Mouse (Mus musculus) G1E (cell line): ENCODE measurements around the gene Pter. TPM values are rescaled to one million over a fixed set of nuclear protein-coding genes. Genes with fewer than 3 reads are reported as not detected.

ENCODE experiments used
- ATAC-seq: 2 replicates; pipeline ENCODE4 v1.8.0; 2016; ENCODE audit warnings: mild to moderate bottlenecking; ENCODE audit not compliant: insufficient number of reproducible peaks, poor library complexity, low FRiP score, severe bottlenecking; ENCODE audit errors: extremely low read depth
- DNase-seq: peaks from one replicate; pipeline ENCODE4 v3.0.0; 2012; ENCODE audit warnings: low spot score
- H3K27me3 ChIP-seq: 2 replicates; pipeline ENCODE4 v1.6.1; 2012; ENCODE audit warnings: mild to moderate bottlenecking, low read length, inconsistent platforms; ENCODE audit not compliant: insufficient read depth
- H3K36me3 ChIP-seq: replicated peaks from 2 replicates; pipeline ENCODE3; 2012; ENCODE audit warnings: mild to moderate bottlenecking, inconsistent platforms
- H3K4me1 ChIP-seq: 2 replicates; pipeline ENCODE4 v1.6.1; 2012; ENCODE audit warnings: low read depth, low read length, inconsistent platforms, mixed read lengths; ENCODE audit not compliant: insufficient read depth
- H3K4me3 ChIP-seq: 2 replicates; pipeline ENCODE4 v1.5.1; 2012; ENCODE audit warnings: low read depth, mild to moderate bottlenecking, inconsistent platforms, low read length, moderate library complexity, mixed read lengths
- H3K9me3 ChIP-seq: replicated peaks from 2 replicates; pipeline ENCODE4 v1.6.1; 2012; ENCODE audit warnings: inconsistent platforms
- CTCF ChIP-seq: IDR thresholded peaks from 2 replicates; pipeline ENCODE4 v1.5.1; 2012; ENCODE audit warnings: low read depth, low read length, inconsistent platforms, mixed read lengths
- GATA1 ChIP-seq: IDR thresholded peaks from 2 replicates; pipeline ENCODE4 v1.6.1; 2012; ENCODE audit warnings: borderline replicate concordance, low read length, inconsistent platforms, mixed read lengths
- GATA2 ChIP-seq: IDR thresholded peaks from 2 replicates; pipeline ENCODE4 v1.6.1; 2012; ENCODE audit warnings: low read depth, low read length, inconsistent platforms, borderline replicate concordance
- POLR2AphosphoS5 ChIP-seq: IDR thresholded peaks from 2 replicates; pipeline ENCODE4 v1.6.1; 2012; ENCODE audit warnings: low read depth, low read length, inconsistent platforms; ENCODE audit not compliant: insufficient replicate concordance
- TAL1 ChIP-seq: conservative IDR thresholded peaks from 2 replicates; pipeline ENCODE4 v1.6.1; 2012; ENCODE audit warnings: low read depth, low read length, inconsistent platforms, mixed read lengths
- polyA plus RNA-seq: library from polyadenylated mRNA; stranded (reverse); fragments of >175 nt; gene quantifications from 2 replicates; pipeline ENCODE4 v1.2.3, GENCODE M21; 2012
- total RNA-seq, 2 experiments: library from RNA; stranded (forward) in 1 of 2; stranded (reverse) in 1 of 2; fragments of 200-1000 nt in 1 of 2; fragments of >200 nt in 1 of 2; fragmentation: Nextera tagmentation in 1 of 2; gene quantifications; 2 replicates each; pipeline ENCODE4 v1.2.3; 2014 to 2017

Pter gene
- total and polyA plus RNA-seq, 3 experiments, result 1.9 to 12.7 (median 6.2) TPM

DNA sequence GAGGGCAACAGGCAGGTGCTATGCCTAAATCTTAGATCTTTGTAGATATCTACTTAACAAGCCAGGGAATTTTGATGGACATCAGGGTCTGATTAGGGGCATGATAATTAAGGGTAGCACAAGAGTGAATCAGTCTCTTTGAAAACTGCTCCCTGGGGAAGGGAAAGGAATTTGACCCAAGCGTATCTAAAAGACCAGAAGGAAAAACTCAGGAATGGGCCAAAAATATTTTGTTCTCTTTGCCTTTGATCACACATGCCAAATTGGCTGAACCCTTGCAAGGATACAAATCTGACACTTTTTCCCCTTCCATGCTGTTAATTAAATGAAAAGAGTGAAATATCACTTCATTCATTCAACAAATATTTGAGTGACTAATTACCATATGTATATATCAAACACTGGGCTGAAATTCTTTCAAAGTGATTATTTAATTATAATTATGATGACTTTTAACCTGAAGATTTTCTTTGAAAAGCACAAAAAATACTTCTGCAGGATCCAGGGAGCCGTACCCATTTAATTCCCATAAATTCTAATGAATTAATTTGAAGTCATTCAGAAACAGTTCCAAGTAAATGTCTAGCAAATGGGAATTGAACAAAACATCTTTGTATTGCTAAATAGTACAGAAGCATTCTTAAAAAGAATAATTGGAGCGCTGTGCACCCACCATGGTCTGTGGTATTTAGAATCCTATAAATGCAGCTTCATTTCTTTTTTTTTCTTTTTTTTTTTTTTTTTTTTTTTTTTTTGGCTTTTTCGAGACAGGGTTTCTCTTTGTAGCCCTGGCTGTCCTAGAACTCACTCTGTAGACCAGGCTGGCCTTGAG is 61.3 kb downstream of the Pter start:
- no peak overlapping the region for H3K4me3 ChIP-seq
- TF ChIP-seq GATA1 (no peak), POLR2AphosphoS5 (no peak), GATA2 (no peak), TAL1 (no peak), CTCF (no peak)
- H3K36me3 ChIP-seq, result peaks cover 3% of the 10 kb centered on the region
- ATAC-seq (no peak), DNase-seq (no peak)
- no peaks in the 10 kb centered on the region for H3K27me3 ChIP-seq
- no peaks in the 10 kb centered on the region for H3K4me1 ChIP-seq
- H3K9me3 ChIP-seq, result no peaks in the 10 kb centered on the region

- TF ChIP-seq TAL1 (no peak), POLR2AphosphoS5 (no peak), CTCF (no peak)
- H3K4me1 ChIP-seq, result no peaks in the 10 kb centered on the region
- H3K9me3 ChIP-seq, result no peaks in the 10 kb centered on the region
- DNase-seq (no peak), ATAC-seq (no peak)
- no peaks in the 10 kb centered on the region for H3K36me3 ChIP-seq
- H3K27me3 ChIP-seq, result no peaks in the 10 kb centered on the region
- no peak overlapping the region for H3K4me3 ChIP-seq
These were observed 76.2 kb downstream of the Pter start for GRCm38 (mm10) chr2:13000026-13000425.

DNA sequence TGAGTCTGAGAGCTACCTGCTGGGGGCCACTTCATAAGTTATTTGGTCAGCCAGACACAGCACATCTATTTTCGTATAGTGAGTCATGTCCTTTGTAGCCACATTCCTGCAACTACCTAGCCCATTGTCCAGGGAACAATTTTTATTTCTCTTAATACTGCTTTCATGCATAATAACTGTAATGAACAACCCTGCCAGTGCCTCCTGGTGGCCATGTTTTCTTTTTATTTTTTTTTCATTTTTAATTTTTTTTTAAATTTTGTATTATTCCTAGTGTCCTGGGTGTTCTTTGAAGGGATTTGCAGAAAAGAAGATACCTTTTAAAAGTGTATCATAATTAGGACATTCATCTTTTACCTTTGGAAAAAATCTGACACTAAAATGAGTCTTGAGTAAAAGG is 84.6 kb downstream of the Pter start:
- ATAC-seq (no peak), DNase-seq (no peak)
- no peaks in the 10 kb centered on the region for H3K4me1 ChIP-seq
- TF ChIP-seq CTCF (no peak), TAL1 (no peak), GATA2 (no peak), POLR2AphosphoS5 (no peak), GATA1 (no peak)
- H3K36me3 ChIP-seq, result no peaks in the 10 kb centered on the region
- H3K9me3 ChIP-seq, result no peaks in the 10 kb centered on the region
- H3K4me3 ChIP-seq, result no peak overlapping the region
- peaks cover 20% of the 10 kb centered on the region; the same call in 1 of the 2 replicates for H3K27me3 ChIP-seq

DNA sequence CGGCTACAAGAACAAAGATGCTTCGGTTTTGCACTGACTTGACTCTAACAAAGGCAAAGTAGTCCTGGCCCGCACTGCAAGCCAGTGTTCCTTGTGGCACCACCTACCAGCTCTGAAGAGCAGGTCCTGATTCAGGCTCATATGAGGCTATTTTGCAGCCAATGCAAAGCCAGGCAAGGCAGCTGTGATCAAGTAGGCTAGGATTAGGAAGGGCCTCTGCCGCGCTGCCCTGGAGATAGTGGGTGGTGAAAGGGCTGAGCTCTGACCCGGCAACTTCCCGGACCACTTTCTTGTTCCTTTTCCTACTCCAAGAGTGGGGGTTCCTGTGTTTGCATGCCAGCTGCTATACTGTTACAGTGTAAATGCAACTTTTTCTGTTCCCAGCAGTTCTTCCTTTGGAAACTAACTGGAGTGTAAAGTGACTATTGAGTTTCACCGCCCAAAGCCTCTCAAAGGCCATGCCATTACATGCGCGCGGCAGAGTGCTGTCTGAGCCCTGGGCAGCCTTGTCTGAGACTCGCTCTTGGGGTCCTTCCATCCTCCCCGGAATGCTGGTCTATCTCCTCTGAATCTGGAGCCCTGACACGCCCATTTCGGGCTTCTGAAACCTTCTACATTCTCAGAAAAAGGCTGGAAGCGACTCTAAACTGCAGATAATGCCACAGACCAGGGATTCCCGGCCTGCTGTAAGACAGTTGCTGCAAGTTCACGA is 85.6 kb downstream of the Pter start:
- Histone ChIP-seq H3K4me1 (no peaks in the 10 kb centered on the region), H3K36me3 (no peaks in the 10 kb centered on the region), H3K9me3 (no peaks in the 10 kb centered on the region), H3K27me3 (peaks cover 20% of the 10 kb centered on the region; the same call in 1 of the 2 replicates), H3K4me3 (no peak overlapping the region)
- no peak for ATAC-seq
- TF ChIP-seq GATA2 (no peak), GATA1 (no peak), TAL1 (no peak), CTCF (no peak)
- no peak for DNase-seq

GRCm38 (mm10) chr2:13010030-13010459 is 86.2 kb downstream of the Pter start:
- ATAC-seq, result no peak
- H3K4me3 ChIP-seq, result no peak overlapping the region
- H3K27me3 ChIP-seq, result peaks cover 20% of the 10 kb centered on the region; the same call in 1 of the 2 replicates
- TF ChIP-seq TAL1, result no peak
- no peaks in the 10 kb centered on the region for H3K4me1 ChIP-seq
- H3K9me3 ChIP-seq, result no peaks in the 10 kb centered on the region
- H3K36me3 ChIP-seq, result no peaks in the 10 kb centered on the region
- DNase-seq, result no peak

DNA sequence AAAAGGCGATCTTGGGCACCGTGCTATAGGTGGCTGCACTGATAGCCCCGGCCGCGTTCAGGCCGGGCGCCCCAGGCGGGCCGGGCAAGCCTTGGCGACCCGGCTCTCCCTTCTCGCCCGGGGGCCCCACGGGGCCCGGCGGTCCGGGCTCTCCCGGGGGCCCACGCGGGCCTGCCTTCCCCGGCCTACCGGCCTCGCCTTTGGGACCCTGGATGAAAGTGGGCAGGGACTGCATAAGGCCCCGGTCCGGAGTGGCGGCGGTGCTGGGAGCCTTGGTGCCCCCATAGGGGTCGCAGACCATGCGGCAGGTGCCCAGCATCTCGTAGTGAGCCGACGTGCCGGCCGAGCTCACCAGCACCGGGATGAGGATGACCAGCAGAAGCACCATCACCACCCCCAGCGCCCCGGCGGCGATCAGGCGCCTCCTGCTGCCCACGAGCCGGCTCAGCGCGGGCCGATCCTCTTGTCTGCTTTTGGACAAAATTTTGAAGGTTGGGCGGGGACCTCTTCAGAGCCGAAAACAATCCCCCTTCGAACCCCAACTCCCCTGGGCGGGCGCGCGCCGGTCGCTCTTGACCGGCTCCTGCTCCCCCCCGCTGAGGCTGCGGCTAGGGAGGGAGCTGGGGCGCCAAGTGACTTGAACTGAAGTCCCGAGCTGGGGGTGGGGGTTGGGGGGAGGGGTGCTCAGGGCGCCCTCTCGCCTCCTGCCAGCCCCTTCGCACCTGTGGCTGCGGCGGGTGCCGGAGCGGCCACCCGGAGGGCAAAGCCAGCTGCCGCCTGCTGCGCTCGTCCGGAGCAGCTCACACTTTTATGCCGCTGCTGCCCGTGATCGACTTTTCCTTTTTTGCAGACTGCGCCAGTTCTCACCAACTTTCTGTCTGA is 86.9 kb downstream of the Pter start:
- Histone ChIP-seq H3K36me3 (no peaks in the 10 kb centered on the region), H3K4me3 (no peak overlapping the region), H3K9me3 (no peaks in the 10 kb centered on the region), H3K4me1 (no peaks in the 10 kb centered on the region), H3K27me3 (peaks cover 20% of the 10 kb centered on the region; the same call in 1 of the 2 replicates)
- DNase-seq, result no peak
- no peak for ATAC-seq
- TF ChIP-seq GATA2, result no peak
- no peak for TF ChIP-seq GATA1
- TF ChIP-seq TAL1, result no peak
- TF ChIP-seq POLR2AphosphoS5, result no peak
- no peak for TF ChIP-seq CTCF
